Mouse (Mus musculus) adrenal gland, postnatal 25 days (tissue): ENCODE measurements around the gene Dock8. TPM values are rescaled to one million over a fixed set of nuclear protein-coding genes. Genes with fewer than 3 reads are reported as not detected.

Experiments used
- DNase-seq: peaks from one replicate; pipeline ENCODE4 v3.0.0; 2021; ENCODE audit warnings: mixed read lengths
- total RNA-seq: library from RNA; stranded (reverse); gene quantifications from 2 replicates; pipeline ENCODE4 v1.2.3, GENCODE M21; 2021

The Dock8 gene
- total RNA-seq, 1 experiment from 2014 or later, result 36.2 TPM

DNA sequence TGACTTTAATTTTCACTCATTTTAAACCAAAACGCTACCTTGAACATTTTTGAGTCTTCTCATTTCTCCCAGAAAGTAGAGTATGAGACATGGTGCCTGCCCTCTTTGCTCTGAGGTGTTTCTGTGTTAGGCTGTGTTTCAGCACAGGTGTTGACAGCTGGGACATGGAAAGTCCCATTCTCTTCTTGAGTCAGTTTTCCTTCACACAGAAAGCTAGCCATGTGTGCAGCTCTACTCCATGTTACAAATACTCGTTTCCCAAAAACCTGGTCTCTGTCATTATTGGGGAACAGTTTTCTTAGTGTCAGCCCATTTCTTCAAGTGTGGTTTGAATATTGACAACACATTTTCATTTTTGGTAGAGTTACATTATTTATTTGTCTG lies 63.5 kb downstream of the Dock8 start:
- no peak for DNase-seq

DNA sequence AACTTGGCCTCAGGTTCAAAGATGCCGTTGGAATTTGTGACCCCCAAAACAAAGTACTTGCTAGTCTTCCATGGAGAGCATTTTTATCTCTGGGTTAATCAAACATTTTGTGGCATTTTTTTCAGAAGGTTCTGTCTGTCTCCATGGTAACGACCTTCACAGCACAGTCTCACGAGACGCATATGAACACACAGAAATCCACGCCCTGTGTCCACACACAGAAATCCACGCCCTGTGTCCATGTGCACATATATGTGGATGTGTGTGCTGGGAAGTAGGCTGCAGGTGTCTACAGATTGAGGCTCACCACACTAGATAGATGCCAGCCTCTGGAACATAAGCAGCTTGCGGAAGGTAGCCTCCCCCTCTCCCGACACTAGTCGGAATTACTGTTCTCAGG lies 66.9 kb downstream of the Dock8 start:
- no peak for DNase-seq

DNA sequence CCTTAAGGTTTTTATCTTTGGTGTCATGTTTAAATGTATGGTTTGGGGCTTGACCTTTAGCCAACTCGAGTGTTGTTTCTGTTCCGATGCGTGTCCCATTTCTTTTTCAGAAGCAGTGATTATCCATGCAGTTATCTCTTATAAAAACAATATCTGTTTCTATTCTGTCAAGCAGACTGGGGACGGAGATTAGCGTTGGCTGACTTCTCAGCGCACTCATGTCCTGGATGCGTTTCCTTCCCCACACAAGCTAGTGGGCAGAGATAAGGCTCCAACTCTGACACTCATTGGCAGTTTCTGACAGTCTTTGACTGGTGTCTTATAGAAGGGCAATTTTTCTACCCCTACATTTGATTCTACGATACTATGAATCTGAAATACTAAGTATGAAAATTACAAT lies 69.2 kb downstream of the Dock8 start:
- DNase-seq, result no peak

DNA sequence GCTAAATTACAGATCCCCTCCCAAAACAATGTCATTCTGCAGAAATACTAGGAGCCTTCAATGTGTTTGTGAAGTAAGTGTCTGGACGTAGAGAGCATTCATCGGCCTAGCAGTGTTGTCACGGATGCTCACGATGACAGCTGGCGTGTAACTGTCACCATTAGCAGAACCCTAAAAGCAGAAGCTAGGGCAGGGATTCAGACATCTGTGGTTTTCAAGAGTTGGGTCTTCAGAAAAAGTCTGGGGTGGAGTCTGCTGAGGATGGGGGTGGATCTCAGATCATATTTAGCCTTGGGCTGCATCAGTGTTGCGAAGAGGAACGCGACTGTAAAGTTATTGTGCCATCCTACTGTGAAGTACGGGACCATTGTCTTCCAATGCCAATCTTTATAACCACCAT lies 73.2 kb downstream of the Dock8 start:
- no peak for DNase-seq

DNA sequence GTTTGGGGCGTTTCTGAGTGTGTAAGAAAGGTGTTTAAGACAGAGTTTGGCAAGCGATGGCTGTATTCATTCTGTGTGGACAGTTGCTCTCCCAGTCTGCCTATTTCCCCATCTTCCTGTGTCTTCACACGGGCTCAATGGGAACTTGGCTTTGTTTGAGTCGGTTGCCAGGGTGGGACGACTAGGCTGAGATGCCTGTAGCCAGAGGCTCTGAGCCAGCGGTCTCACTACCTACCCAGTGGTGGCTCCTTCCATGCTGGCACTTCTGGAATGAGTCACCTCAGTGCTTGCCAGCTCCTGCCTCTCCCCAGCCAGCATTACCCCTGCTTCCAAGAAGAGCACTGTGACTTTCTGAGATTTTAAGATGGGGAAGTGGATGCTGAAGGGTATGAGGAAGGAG lies 75.4 kb downstream of the Dock8 start:
- DNase-seq, result peak; percentile 13

DNA sequence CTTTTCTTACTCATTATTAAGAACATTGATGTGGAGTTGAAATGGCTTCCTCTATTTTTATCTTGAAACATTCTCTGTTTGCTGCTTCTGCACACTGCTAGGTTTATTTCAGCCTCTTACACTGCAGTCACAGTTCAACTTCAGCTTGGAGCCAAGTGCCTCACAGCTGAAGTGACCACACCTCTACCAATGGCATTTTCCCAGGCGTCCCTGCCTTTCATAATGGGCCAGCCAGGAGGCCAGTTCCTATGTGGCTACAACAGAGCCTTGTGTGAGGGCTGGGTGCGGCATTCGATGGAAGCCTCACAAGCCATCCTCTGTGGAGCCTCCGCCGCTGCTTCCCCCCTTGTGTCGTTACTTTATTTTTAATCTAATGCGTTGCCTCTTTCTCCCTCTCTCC lies 78.3 kb downstream of the Dock8 start:
- DNase-seq, result no peak

DNA sequence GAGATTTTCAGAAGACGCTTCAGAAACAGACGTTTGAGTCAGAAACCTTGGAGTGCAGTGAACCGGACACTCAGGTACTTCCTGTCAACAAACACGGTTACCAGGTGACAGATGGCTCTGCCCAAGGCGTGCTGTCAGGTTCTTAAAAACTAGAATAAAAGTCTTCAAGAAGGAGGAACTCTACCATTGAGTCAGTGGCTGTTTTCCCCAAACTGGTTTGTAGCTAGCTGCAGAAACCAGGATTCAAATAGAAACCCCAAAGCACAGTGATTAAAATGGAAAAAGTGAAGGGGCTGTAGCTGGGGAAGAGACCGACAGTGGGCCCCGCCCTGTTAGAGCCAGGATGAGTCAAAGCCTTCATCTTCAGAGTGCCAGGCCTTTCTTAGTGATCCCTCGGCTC lies 78.8 kb downstream of the Dock8 start:
- no peak for DNase-seq

DNA sequence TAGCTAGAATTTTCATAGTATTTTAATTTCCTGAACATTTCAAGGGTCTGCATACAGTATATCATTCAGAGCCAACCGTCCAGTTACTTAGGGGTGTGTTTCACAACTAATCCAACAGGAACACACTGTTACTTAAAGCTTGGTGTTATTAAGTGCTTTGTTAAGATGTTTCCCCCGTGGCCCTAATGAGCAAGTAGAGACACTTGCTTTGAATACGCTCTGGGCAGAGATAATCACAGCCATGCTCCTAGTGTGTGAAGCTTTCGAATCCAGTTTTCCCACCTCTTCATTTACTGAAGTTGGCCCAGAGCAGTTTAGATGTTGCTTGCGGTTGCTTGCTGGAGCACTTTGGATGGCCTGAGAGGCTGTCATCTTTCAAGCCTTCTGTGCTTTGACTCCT lies 80.8 kb downstream of the Dock8 start:
- DNase-seq, result no peak

DNA sequence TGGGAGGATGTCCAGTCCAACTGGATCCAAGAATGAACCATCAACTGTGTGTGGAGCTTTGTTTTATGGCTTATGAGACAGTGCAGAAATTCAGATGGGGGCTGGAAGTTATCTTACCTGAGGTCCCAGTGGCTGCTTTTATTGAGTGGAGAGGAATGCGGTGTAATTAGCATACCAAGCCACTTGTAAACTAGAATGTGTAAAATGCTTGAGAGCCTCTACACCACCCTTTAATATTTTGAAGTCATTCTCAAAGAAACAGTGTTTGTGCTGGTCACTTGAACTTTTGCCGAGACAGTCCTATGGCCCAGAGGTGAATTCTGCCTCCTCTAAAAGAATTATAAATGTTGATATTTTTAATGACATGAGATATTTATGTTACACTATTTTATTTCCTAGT lies 83.5 kb downstream of the Dock8 start:
- no peak for DNase-seq

DNA sequence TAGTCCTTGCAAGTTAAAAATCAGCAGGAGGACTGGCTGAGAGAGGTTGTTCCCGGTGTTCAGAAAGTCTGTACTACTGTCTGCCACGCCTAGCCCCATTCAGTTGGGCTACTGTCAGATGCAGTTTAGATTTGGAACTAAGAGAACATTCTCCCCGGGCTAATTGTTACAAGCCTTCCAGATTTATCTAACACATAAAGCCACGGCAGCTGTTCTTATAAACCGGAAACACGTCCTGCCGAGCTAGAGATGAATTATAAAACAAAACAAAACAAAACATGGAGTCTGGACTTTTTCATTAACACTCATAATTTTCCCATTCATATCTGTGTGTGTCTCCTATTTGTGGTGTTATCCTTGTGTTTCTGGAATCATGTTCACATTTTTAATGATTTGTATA lies 87.8 kb downstream of the Dock8 start:
- DNase-seq, result no peak

DNA sequence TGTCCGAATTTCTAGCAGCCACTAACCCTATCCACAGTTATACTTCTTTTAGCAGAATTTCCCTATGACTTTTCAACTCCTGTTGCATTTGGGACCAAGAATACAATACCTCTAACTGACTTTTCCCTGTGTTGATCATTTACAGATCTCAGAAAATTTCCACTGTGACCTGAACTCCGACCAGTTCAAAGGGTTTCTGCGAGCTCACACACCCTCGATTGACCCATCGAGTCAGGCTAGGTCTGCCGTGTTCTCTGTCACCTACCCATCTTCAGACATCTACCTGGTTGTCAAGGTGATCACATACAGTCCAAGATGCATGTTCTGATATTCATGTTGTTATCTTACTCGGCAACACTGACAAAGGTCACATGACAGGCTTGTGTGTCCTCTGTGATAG lies 90.4 kb downstream of the Dock8 start:
- no peak for DNase-seq

DNA sequence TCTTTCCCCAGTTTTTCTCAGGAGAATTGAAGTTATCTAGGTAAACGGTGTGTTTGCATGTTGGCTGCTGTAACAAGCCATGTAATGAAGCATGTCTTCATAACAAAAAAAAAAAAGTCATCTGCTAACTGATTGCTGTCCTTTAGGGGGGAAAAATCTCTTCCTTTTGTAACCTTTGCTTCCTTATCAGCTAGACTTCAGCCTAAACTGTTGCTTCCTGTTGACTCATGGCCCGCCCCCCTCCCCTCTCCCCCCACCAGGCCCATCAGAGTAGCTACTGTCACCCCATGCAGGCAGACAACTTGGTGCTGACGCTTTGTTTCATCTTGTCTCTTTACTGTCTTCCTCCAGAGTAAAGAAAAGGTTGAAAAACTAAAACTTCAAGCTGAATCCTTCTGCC lies 95.8 kb downstream of the Dock8 start:
- no peak for DNase-seq

DNA sequence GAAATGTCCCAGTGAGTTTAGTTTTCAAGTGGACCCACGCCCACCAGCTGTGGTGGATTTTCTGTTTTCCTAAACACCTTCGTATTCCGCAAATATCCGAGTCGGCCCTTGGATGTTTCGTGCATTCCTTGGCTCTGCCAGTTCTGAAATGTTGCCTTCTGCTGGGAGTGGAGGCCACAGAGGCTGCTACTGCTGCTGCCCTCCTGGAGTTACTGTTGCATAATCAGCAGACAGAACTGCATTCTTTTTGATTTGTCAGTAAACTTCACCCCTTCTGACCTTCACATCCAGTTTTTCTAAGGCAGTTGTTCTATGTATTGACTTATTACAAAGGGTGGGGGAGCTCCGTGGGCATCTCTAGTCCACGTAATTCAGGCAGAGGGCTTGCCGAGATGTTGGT lies 97.0 kb downstream of the Dock8 start:
- no peak for DNase-seq

DNA sequence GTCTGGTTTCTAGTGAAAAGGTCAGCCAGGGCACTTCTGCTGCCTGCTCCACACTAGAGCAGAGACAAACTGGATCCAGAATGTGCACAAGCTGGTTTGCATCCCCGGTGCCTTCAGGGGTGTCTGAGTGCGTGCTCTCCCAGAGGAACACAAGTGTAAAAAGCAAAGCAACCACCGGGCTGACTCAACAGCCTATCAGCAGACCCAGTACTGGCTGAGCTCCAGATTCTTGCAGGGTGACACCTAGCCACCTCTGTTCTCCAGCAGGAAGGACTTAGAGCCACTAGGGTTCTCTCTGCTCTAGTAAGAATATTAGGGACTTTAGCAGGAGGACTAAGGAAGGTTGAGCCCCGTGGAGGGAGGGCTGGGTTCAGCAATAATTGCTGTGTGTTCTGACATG lies 97.7 kb downstream of the Dock8 start:
- peak; percentile 26 for DNase-seq

DNA sequence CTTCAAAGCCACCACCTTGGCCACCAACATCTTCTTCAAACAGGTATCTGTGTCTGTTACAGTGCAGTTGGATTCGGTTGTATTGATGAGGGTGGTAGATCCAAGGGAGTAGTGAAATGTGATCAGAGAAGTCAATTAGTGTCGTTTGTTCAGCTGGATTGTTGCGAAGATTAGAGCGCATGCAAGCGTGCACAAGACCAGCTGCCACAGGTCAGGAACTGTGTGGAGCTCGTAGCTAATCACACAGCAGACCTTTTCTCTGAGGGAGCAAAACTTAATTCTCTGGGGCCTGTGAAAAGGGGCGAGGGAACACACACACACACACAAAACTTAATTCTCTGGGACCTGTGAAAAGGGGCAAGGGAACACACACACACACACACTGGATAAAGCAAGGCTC lies 98.2 kb downstream of the Dock8 start:
- DNase-seq, result no peak

DNA sequence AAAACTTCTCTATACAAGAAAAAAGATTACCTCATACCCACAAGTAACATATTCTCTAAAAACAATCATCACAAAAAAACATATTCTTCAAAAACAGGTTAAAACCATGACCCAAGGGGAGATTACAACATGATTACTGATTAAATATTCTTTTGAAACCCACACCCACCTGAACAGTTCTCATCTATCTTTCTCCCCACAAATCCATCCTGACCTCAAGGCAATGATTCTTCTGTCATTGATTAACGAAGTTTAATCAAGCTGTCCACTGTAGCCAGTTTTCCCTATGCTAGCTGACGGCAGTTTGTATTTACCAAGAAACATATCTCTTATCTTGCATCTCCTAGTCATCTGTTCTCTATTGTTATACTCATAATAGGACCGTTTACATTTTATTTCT lies 98.6 kb downstream of the Dock8 start:
- DNase-seq, result no peak

DNA sequence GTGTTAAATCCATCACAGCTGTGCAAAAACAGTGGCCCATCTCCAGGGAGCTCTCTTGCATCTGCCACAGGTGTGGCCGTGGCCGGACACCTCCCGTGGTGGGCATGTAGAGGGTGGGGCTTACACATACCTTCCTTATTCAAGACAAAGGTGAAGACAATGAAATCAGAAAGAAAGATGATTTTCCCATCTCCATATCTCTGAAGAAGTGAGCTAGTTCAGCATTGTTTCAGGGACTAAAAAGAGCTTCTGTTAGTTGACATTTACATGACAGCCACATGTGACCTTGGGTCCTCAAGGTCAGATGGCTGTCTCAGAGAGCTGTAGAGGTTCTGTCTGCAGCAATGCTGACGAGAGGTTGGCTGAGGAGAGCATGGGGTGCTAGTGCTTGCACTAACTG lies 99.6 kb downstream of the Dock8 start:
- no peak for DNase-seq

DNA sequence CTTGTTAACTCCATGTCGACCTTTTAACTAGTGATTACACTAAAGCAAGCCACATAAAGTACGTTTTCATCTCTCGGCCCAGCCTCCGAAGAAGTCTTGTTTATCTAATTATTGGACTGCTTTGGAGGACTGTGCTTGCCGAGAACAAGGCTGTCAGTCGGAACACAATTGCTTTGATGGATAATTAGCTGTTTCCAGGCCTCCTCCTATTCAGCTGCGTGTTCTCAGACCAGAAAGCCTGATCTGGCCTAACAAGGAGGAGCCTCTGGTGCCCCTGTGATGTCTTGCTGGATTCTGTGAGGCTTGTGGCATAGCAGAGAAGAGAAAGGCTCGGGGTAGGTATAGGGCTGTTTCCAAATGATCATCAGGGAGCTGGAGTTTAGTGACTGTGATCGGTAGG lies 106.3 kb downstream of the Dock8 start:
- no peak for DNase-seq

DNA sequence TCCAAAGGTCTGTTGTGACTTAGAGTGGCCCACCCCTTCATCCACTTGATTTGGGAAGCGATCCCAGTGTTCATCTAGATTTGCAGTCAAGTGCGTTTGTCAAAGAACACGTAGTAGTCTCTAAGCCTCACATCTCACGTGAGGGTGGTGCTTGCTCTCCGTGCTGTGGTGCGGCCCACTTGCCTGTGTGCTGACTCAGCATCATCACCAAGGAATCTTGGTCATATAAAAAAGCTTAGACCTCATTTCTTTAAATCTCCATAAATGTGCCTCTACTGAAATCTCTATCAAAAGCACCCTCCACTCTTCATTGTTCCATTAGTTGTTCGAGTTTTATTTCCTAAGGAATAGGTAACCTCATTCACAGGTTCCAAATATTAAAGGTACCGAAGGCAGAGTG lies 107.0 kb downstream of the Dock8 start:
- no peak for DNase-seq

DNA sequence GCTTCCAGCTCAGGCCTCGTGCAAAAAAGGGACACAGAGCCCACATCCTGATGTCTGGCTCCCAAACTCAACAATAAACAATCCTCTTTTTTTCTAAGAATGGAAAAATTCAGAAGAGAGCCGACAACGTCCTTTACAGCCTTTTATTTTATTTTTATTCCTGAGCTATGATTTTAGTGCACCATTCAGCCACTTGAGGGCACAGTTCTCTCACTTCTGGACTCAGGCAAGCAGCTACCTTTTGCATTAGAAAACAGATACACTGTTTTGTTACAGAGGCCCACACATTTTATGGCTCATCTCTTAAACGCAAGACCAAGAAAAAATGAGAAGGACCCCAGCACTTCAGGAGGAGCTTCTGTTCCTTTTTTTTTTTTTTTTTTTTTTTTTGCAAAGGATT lies 108.1 kb downstream of the Dock8 start:
- DNase-seq, result no peak

DNA sequence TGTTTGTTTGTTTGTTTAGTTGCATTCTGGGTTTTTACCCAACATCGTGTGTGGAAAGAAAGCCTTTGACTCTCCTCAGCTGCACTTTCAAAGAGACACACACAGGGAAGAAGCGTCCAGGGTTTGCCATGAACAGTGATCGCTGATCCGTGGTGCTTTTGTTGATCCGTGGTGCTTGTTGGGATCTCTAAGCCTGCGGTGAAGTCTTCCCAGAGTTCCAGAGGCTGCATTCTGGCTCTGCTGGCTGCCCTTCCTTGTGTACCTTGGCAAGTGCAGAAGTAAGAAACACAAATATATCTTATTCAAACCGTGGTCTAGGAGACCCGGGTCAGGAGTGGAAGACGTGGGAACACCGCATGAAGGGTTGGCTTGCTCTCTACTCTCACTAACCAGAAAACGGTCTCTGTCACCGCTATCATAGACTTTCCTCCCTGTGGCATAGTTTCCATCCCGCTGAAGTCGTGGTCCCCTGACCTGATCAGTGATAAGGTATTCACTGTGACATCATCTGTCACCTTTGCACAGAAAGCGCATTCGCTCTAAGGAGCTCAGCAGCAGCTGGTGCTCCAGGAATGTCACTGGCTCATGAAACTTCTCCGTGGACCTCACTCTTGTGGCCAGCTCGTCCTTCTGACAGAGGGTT lies 112.4 kb downstream of the Dock8 start:
- no peak for DNase-seq

DNA sequence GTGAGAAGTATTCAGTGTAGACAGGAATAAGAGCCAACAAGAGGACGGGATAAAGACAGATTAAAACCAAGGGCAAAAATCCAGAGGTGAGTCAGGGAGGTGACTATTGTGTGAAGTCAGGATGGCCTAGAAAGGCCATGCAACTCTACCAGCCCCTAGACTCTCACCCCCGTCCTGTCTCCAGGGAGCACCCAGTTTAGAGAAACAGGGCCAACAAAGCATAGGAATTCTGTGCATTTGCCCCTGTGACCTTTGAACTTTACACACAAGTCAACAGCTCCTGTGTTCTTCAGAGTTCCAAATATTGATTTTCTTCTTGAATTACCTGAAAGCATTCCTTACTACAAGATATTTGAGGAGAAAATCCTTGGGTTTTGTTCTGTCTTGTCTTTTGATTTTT lies 117.6 kb downstream of the Dock8 start:
- no peak for DNase-seq

DNA sequence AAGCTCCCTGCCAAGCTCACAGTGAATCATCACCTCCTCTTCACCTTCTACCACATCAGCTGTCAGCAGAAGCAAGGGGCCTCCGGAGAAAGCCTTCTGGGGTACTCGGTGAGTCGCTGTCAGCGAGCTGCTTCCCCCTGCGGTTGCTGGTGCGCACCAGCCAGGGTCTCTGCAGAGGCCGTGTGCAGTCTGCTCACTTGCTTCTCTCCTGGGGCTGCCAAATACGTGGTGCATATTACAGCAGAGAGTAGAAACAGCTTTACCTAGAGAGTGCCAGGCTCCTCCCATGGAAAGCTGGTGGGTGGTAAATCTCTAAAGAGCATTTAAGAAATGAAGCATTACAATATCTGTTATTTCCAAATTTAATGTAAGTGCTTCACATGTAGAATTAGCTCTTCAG lies 123.1 kb downstream of the Dock8 start:
- DNase-seq, result no peak

DNA sequence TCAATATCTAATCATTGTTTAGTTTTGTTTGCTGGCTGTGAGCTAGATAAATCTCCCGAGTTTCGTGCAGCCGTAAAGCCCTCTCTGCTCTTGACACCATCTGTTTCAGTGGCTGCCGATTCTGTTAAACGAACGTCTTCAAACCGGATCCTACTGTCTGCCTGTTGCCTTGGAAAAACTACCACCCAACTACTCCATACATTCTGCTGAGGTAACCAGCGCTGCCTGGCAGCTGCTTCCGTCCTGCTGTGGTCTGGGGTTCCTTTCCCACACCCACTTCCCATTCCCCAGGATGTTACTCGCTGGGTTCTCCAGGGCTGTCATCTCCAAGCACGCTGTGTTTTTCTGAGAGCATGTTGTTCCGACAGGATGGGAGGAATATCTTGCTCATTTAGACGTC lies 123.7 kb downstream of the Dock8 start:
- DNase-seq, result no peak

DNA sequence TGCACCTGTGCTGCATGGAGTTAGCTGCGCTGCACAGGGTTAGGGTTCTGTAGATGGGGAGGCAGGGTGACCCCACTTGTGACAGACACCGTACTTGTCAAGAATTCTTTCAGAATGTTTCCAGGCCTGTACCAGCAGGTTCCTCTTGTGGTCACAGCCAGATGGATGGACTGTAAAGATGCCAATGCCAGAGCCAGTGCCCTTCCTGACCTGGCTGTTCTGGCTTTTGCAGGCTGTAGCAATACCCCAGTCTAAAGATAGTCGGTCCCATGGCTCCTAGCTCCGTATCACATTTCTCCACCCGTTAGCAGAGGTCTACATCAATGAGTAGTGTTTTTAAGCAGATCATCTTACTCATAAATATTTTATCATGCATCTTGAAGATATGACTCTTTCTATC lies 124.1 kb downstream of the Dock8 start:
- no peak for DNase-seq
